Mouse (Mus musculus): ENCODE results near the gene Lsm3.

Gene Lsm3

GRCm38 (mm10) chr6:91552693-91553092 is 37.0 kb downstream of the Lsm3 start:
- no peak for DNase-seq (ENCODE audit: low read depth)

- DNase-seq (ENCODE audit: low read depth) = no peak
Observed at GRCm38 (mm10) chr6:91558565-91558964, 42.8 kb downstream of the Lsm3 start.

- DNase-seq (ENCODE audit: low read depth) = no peak
Observed at GRCm38 (mm10) chr6:91559371-91559770, 43.6 kb downstream of the Lsm3 start.

GRCm38 (mm10) chr6:91560186-91560585 is 44.5 kb downstream of the Lsm3 start:
- DNase-seq (ENCODE audit: low read depth) = no peak

- no peak for DNase-seq (ENCODE audit: low read depth)
Observed at GRCm38 (mm10) chr6:91563031-91563430, 47.3 kb downstream of the Lsm3 start.

GRCm38 (mm10) chr6:91566407-91566806 is 50.7 kb downstream of the Lsm3 start:
- no peak for DNase-seq (ENCODE audit: low read depth)
